Mouse (Mus musculus): ENCODE data around the gene Srsf6.
"Not testable (repeated sequence)": the region's sequence is repeated elsewhere in the genome, so short reads cannot be mapped to it uniquely, and the experiment has no call there.

Gene Srsf6

GRCm38 (mm10) chr2:162931123-162931673, at the start of gene Srsf6:
Gene Srsf6, plus strand, starts transcription at chr2:162931528.
- DNase-seq (ENCODE audit: low read depth, low spot score) = peak; percentile 90

DNA sequence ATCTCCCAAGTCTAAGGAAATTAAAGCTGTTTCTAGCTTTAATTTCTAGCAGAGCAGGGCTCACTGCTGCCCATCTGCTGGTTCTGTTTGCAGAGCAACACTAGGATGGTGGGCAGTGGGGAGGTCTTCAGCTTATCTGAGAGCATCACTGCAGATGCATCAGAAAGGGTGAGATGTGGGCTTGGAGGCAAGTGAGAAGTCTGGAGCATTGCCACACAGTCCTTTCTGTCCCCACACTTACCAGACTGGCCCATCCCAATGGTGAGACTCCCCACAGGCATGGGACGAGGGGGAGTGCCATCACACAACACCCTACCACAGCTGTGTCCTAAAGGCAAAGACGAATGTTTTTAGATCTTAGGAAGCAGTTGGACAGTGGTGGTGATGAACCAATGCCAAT, 47.2 kb upstream of the Srsf6 start:
- DNase-seq (ENCODE audit: low read depth, low spot score) = no peak

- no peak for DNase-seq (ENCODE audit: low read depth, low spot score)
These were observed 44.2 kb upstream of the Srsf6 start for GRCm38 (mm10) chr2:162887121-162887520.

DNA sequence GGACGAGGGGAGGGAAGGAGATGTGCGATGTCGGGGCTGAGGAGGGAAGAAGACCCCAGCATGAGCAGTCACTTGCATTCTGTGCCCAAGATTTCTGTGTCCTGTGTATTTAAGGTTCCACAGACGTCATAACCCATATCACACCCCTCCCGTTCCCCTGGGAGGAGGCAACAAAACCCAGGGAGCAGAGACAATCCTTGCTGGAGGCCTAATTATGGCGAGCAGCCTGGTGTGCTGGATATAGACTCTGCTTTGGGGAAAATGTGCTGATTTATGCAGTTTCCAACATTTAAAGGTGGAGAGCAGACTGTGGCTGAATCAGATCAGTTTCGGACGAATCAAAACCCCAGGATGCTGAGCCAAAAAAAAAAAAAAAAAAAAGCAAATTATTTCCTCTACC, 42.7 kb upstream of the Srsf6 start:
- no peak for DNase-seq (ENCODE audit: low read depth, low spot score)

DNA sequence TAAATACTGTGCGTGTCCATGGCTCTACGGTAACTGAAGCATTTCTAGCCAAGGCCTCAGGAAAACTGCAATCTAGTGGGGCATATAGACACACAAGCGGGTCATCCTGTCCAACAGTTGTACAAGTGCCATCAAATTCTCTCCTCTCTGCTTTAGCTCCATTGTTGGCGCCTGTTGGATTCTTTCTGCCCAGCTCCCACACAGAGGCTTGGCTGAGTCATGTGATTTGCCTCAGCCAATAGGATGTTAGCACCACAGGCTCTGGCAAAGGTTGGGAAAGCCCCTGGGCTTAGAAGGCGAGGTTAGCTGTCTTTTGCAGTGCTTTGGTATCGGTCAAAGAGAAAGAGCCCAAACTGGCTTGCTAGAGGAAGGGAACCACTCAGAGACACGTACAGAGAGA, 42.1 kb upstream of the Srsf6 start:
- DNase-seq (ENCODE audit: low read depth, low spot score) = no peak

- no peak for DNase-seq (ENCODE audit: low read depth, low spot score)
These were observed 41.6 kb upstream of the Srsf6 start for GRCm38 (mm10) chr2:162889731-162890130.

DNA sequence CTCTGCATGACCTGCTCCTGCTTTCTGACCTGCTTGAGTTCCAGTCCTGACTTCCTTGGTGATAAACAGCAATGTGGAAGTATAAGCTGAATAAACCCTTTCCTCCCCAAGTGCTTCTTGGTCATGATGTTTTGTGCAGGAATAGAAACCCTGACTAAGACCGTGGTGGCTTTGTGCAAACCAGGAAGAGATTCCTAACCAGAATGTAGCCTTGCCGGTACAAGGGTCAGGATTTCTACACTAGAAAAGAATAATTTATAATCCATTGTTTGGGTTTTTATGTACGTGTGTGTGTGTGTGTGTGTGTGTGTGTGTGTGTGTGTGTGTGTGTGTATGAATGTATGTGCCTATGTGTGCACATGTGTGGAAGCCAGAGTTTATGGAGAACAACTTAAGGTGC, 38.3 kb upstream of the Srsf6 start:
- DNase-seq (ENCODE audit: low read depth, low spot score) = not testable (repeated sequence)

GRCm38 (mm10) chr2:162899256-162899655, 32.1 kb upstream of the Srsf6 start:
- not testable (repeated sequence) for DNase-seq (ENCODE audit: low read depth, low spot score)

DNA sequence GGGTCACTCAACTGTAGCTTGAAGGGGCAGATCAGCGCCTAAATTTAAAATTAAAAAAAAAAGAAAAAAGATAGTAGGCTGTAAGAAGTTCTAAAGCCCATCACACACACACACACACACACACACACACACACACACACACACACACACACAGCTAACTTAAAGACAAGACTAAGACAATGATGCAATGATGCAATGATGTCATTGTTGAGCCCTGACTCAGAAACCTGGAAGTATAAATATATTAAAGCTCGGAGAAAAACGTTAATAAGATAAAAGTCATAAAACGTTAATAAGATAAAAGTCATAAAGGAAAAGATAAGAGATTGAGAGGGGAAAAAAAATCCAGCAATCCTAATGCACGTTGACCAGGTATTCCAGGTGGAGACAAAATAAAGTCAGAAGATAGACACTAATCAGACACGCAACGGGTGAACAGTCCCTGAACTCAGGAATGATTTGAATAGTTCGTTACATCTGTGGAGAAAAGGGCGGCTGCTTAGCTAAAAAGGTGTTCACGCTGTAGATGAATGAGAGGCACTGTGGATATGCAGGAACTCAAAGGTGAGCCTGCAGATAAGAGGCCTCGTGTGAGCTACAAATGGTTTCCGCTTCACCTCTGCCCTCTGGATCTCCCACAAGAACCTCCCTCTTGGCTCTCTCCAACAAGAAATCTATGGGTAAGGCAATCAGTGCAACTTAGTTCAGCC, 31.3 kb upstream of the Srsf6 start:
- no peak for DNase-seq (ENCODE audit: low read depth, low spot score)

- DNase-seq (ENCODE audit: low read depth, low spot score) = no peak
These were observed 30.8 kb upstream of the Srsf6 start for GRCm38 (mm10) chr2:162900590-162900916.

DNA sequence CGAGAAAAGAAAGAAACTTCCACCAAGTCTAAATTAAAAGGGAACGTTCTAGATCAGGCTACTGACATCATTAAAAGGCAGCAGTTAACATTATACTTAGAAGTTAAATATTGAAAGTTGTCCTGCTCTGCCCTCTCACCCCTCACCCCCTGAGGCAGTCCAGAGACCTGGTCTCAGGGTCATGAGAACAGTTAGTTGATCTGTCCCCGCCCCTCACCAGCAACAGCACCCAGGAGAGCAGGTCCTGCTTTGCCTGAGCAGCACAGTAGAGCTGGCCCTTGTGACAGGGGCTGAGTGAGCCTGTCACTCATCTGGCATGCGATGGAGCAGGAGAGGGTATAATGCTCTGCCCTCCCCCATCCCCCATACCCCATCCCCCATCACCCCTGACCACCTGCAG, 25.4 kb upstream of the Srsf6 start:
- no peak for DNase-seq (ENCODE audit: low read depth, low spot score)

DNA sequence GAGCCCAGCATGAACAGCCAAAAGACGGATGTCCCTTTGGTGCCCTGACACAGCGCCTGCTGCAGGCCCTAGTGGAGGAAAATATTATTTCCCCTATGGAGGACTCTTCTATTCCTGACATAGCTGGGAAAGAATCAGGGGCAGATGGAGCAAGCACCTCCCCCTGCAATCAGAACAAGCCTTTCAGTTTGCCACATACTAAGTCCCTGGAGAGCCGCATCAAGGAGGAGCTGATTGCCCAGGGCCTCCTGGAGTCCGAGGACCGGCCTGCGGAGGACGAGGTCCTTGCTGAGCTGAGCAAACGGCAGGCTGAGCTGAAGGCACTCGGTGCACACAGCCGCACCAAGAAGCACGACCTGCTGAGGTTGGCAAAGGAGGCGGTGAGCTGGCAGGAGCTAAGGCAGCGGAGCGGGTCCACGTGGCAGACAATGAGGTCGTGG, 23.3 kb upstream of the Srsf6 start:
- no peak for DNase-seq (ENCODE audit: low read depth, low spot score)

DNA sequence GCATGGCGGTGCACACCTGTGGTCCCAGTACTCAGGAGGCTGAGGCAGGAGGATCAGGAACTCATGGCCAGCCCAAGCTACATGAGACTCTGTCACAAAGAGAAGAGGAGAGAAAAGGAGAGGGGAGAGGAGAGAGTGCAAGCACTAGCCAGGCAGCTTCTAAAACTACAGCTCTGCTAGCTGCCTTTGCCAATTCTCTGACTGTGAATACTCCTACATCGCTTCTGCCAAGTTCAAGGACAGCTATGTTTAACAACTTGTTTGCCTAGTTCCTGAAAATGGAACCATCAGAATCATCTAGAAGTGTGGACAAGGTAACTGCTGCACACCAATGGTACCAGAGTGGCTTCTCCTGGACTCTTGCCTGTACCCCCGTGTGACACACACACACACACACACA, 17.3 kb upstream of the Srsf6 start:
- no peak for DNase-seq (ENCODE audit: low read depth, low spot score)

GRCm38 (mm10) chr2:162914519-162914918, 16.8 kb upstream of the Srsf6 start:
- DNase-seq (ENCODE audit: low read depth, low spot score) = no peak

DNA sequence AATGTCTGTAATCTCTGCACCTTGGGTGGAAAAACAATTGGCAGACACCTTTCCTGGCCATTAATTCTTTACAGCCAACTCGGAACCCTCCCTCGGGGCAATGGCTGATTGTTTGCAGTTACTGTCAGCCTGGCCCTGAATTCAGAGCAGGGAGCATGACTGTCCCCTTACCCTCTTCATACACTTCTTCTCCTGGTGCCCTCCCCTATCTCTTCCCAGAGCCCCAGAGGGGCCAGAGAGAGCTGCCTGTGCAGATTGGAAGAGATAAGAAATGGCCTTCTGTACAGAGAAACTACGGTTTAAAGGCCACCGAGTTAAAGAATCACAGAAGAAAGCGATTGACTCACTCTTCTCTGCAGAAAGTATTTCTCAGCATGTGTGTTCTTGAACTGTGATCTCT, 11.4 kb upstream of the Srsf6 start:
- no peak for DNase-seq (ENCODE audit: low read depth, low spot score)

DNA sequence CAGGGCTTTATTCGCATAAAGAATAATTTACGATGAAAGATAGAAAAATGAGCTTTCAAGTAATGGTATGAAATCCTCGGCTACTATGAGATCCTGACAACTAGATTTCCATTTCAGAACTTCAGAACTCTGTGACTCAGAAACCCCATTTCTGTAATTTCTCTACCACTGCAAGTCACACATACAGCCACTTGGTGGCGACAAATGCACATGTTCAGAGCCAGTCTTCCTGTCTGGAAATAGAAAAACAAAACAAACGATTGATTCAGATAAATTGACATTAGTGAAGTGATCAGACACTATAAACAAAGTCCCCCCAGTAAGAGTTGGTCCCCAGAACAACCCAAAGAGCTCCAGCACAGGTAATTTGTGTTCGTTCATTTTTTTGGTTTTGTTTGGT, 9.1 kb upstream of the Srsf6 start:
- no peak for DNase-seq (ENCODE audit: low read depth, low spot score)

DNA sequence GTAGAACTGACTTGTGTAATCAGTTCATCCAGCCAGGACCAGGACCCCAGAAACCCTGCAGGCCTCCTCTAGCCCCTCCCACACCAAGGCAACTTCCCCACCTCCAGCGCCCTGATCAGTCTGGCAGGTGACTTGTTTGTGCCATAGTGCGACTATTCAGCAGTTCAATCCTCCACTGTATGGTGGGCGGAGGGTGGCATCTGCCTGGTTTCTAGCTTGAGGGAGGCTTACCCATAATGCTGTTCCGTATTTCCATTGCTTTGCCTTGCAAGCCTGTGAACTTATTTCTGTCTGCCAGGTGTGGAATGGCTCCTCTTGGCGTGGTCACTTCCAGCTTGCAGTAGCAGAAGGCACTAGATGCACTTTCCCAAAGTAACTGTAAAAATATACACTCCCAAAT, 8.5 kb upstream of the Srsf6 start:
- no peak for DNase-seq (ENCODE audit: low read depth, low spot score)

- DNase-seq (ENCODE audit: low read depth, low spot score) = no peak
These were observed 7.2 kb upstream of the Srsf6 start for GRCm38 (mm10) chr2:162924126-162924525.

DNA sequence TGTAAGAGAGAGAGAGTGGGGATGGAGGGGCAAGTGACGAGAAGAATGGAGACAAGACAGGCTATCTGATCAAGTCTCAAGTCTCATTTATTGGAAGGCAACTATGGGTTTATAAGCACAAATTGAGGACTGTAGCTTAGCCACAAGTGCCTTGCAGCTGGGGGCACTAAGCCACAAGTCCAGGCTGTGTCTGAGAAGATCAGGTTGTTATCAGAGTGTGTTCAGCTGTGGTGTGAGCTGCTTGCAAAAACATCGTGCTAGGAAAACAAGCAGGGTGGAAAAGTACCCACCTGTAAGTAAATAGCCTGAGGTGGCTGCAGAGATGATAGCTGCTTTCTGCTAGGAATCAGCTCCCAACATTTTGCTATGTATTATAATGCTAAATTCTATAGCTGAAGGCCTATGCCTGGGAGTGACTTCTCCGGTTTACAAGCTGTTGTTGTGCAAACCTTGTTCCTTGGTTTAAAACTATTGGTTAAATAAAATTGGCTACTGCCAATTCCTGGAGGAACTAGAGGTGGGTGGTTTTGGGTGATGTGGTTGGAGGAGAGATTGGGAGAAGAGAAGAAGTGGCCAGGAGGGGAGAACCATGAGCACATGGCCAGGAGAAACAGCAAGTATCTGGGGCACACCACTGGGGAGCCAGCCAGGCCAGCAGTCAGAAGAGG, 3.3 kb upstream of the Srsf6 start:
- DNase-seq (ENCODE audit: low read depth, low spot score) = no peak

GRCm38 (mm10) chr2:162929704-162930103, 1.6 kb upstream of the Srsf6 start:
- DNase-seq (ENCODE audit: low read depth, low spot score) = no peak

GRCm38 (mm10) chr2:162930516-162931122, 709 bp upstream of the Srsf6 start:
- DNase-seq (ENCODE audit: low read depth, low spot score) = no peak

DNA sequence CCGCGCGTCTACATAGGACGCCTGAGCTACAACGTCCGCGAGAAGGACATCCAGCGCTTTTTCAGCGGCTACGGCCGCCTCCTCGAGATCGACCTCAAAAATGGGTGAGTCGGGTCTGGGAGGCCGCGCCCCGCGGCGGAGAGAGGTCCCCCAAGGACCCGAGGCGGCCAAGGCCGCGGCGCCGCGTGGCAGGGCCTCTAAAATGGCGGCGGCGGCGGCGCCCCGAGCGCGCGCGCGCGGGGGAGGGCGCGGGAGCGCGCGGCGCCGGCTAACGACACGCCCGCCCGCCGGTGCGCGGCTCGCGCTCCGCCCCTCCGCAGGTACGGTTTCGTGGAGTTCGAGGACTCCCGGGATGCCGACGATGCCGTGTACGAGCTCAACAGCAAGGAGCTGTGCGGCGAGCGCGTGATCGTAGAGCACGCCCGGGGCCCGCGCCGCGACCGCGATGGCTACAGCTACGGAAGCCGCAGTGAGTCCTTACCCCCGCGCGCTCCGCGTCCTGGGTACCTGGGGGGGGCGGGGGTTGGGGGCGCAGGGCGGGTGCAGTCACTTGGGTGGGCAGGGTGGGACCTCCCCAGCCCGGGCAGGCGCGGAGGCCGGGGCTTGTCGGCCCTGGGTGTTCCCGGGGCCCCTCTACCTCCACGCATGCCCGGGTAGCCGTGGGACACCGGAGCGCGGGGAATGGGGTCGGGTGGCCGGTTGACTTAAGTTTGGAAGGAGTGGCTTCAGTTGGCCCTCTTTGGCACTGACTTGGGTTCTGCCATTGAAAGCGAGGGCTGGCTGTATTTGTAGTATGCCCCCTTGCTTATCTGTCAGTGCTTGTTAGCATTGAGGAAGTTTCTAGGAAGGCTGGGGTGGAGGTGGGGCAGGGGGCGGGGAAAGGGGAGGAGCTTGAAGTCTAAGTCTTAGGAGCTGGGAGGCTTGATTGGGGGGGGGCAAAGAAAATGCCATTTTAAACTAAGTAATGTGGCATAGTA, 634 bp downstream of the Srsf6 start:
- DNase-seq (ENCODE audit: low read depth, low spot score) = peak; percentile 62
